Mouse (Mus musculus) lung, postnatal 25 days (tissue): Measurements from ENCODE around the gene Nfix.
"Not testable (repeated sequence)": the region's sequence is repeated elsewhere in the genome, so short reads cannot be mapped to it uniquely, and the experiment has no call there.

ENCODE experiments used
- DNase-seq: peaks from one replicate; pipeline ENCODE4 v3.0.0; 2022; ENCODE audit warnings: low spot score

Nfix gene

GRCm38 (mm10) chr8:84832759-84833742 is 32.9 kb upstream of the Nfix start:
- DNase-seq, result no peak

- DNase-seq, result peak; percentile 81
These were observed 32.0 kb upstream of the Nfix start for GRCm38 (mm10) chr8:84832034-84832717.

- DNase-seq, result peak; percentile 51
These were observed 31.3 kb upstream of the Nfix start, which contains the start of gene Gadd45gip1 for GRCm38 (mm10) chr8:84831490-84831889. TSS of gene Gadd45gip1 (plus strand) at chr8:84831522.

GRCm38 (mm10) chr8:84826518-84826917 is 26.4 kb upstream of the Nfix start:
- DNase-seq, result not testable (repeated sequence)

GRCm38 (mm10) chr8:84825636-84826035 is 25.5 kb upstream of the Nfix start:
- DNase-seq, result peak; percentile 32

GRCm38 (mm10) chr8:84823653-84824052 is 23.5 kb upstream of the Nfix start:
- peak; percentile 60 for DNase-seq

- no peak for DNase-seq
These were observed 22.6 kb upstream of the Nfix start, which contains the start of gene Dand5 for GRCm38 (mm10) chr8:84822723-84823122. TSS of gene Dand5 (minus strand) at chr8:84822823.

GRCm38 (mm10) chr8:84816117-84816516 is 16.0 kb upstream of the Nfix start:
- no peak for DNase-seq

- peak; percentile 95 for DNase-seq
These were observed 15.4 kb upstream of the Nfix start for GRCm38 (mm10) chr8:84815547-84815946.

GRCm38 (mm10) chr8:84814555-84815441 is 14.7 kb upstream of the Nfix start:
- DNase-seq, result no peak

- DNase-seq, result no peak
These were observed 14.1 kb upstream of the Nfix start for GRCm38 (mm10) chr8:84814240-84814554.

GRCm38 (mm10) chr8:84813830-84814229 is 13.7 kb upstream of the Nfix start:
- DNase-seq, result no peak

- peak; percentile 85 for DNase-seq
These were observed 12.9 kb upstream of the Nfix start for GRCm38 (mm10) chr8:84813059-84813458.

GRCm38 (mm10) chr8:84811303-84811702 is 11.2 kb upstream of the Nfix start:
- DNase-seq, result no peak

- DNase-seq, result peak; percentile 93
These were observed 10.8 kb upstream of the Nfix start for GRCm38 (mm10) chr8:84810896-84811295.

- no peak for DNase-seq
These were observed 9.8 kb upstream of the Nfix start for GRCm38 (mm10) chr8:84809941-84810280.

- DNase-seq, result no peak
These were observed 9.2 kb upstream of the Nfix start for GRCm38 (mm10) chr8:84809109-84809940.

- DNase-seq, result no peak
These were observed 5.9 kb upstream of the Nfix start for GRCm38 (mm10) chr8:84806031-84806430.

- peak; percentile 50 for DNase-seq
These were observed 810 bp downstream of the Nfix start for GRCm38 (mm10) chr8:84799136-84799931.

GRCm38 (mm10) chr8:84798446-84799135 is 1.6 kb downstream of the Nfix start:
- no peak for DNase-seq
